Mouse (Mus musculus) cerebellum, adult 9-10 months (tissue): ENCODE measurements around the gene Cort.
"Not testable (repeated sequence)": the region's sequence is repeated elsewhere in the genome, so short reads cannot be mapped to it uniquely, and the experiment has no call there.

Source experiments
- DNase-seq: peaks from one replicate; pipeline ENCODE4 v3.0.0; 2022

Cort gene

GRCm38 (mm10) chr4:149145151-149145550 is 18.6 kb upstream of the Cort start:
- no peak for DNase-seq

GRCm38 (mm10) chr4:149144459-149144858 is 17.9 kb upstream of the Cort start:
- peak; percentile 88 for DNase-seq

GRCm38 (mm10) chr4:149143594-149143993 is 17.0 kb upstream of the Cort start:
- DNase-seq = no peak

- DNase-seq = no peak
Observed at GRCm38 (mm10) chr4:149138515-149138914, 12.0 kb upstream of the Cort start.

GRCm38 (mm10) chr4:149136982-149137770 is 10.6 kb upstream of the Cort start, which contains the start of gene Cenps:
Gene Cenps (minus strand): TSS chr4:149137629.
- DNase-seq = peak; percentile 91

GRCm38 (mm10) chr4:149136116-149136850 is 9.7 kb upstream of the Cort start:
- no peak for DNase-seq

- no peak for DNase-seq
Observed at GRCm38 (mm10) chr4:149133395-149133794, 6.8 kb upstream of the Cort start.

- DNase-seq = no peak
Observed at GRCm38 (mm10) chr4:149131789-149132565, 5.4 kb upstream of the Cort start.

- no peak for DNase-seq
Observed at GRCm38 (mm10) chr4:149131021-149131752, 4.6 kb upstream of the Cort start.

- DNase-seq = no peak
Observed at GRCm38 (mm10) chr4:149128467-149128866, 1.9 kb upstream of the Cort start.

- no peak for DNase-seq
Observed at GRCm38 (mm10) chr4:149126115-149126509, 451 bp downstream of the Cort start.

- no peak for DNase-seq
Observed at GRCm38 (mm10) chr4:149125341-149126114, 1.0 kb downstream of the Cort start.

- DNase-seq = no peak
Observed at GRCm38 (mm10) chr4:149123432-149123831, 3.1 kb downstream of the Cort start.

GRCm38 (mm10) chr4:149119978-149120562 is 6.5 kb downstream of the Cort start:
- DNase-seq = not testable (repeated sequence)

GRCm38 (mm10) chr4:149103875-149104561 is 22.5 kb downstream of the Cort start, which contains the start of gene Dffa:
Gene Dffa (plus strand): TSS chr4:149104146.
- DNase-seq = peak; percentile 95

GRCm38 (mm10) chr4:149101456-149101855 is 25.1 kb downstream of the Cort start:
- DNase-seq = peak; percentile 54

- not testable (repeated sequence) for DNase-seq
Observed at GRCm38 (mm10) chr4:149100449-149100848, 26.1 kb downstream of the Cort start.

GRCm38 (mm10) chr4:149099369-149100017 is 27.1 kb downstream of the Cort start, which contains the start of gene Pex14:
Gene Pex14 (minus strand): TSS chr4:149099876.
- peak; percentile 90 for DNase-seq

GRCm38 (mm10) chr4:149098571-149098970 is 28.0 kb downstream of the Cort start:
- no peak for DNase-seq

- no peak for DNase-seq
Observed at GRCm38 (mm10) chr4:149097956-149098355, 28.6 kb downstream of the Cort start.
